Mouse (Mus musculus) heart, postnatal 10 days (tissue): ENCODE data around the gene Col27a1. TPM values are rescaled to one million over a fixed set of nuclear protein-coding genes. Genes with fewer than 3 reads are reported as not detected.

Source experiments
- DNase-seq, 2 experiments: peaks; one replicate each; pipeline ENCODE4 v3.0.0; 2021
- intact Hi-C: fragments of 180-260 bp; cut with DNase I; formaldehyde crosslinking; loops from one replicate; pipeline ENCODE4 v1.15.1; 2025
- microRNA-seq, 2 experiments: library from miRNA; unstranded; fragments of <30 nt; microRNA quantifications; one replicate each; pipeline ENCODE4 v1.2.0; 2022
- total RNA-seq, 2 experiments: library from RNA; stranded (reverse); gene quantifications; 2 replicates each; pipeline ENCODE4 v1.2.3; 2021

Col27a1 gene
- total RNA-seq, 2 experiments from 2014 or later = 3.8 to 4.8 TPM

DNA sequence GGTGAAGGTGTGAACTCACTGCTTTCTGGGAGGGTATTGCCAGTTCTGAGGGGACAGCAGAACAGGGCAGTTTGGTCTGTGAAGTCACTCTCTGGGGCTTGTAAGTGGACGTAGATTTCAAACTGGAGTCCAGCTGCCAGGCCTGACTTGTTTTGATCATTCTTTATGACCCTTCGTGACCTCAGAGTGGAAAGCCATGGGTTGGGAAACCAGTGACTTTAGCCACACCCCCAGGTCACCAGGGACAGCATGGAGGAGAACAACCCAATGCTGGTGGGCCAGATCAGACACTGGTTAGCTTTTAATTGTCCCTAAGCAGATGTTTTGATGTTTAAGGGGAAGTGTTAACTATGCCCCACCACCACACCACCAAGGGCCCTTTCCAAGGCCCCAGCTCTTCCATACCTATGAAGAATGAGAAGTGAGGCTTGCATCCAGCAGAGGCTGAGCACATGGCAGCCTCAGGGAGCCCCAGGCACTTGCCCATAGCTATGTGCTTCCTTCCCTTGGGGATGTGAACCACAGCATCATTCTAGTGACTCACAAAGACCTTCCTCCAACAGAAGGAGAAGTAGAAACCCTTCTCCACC lies 143.3 kb downstream of the Col27a1 start:
- DNase-seq = no peak

DNA sequence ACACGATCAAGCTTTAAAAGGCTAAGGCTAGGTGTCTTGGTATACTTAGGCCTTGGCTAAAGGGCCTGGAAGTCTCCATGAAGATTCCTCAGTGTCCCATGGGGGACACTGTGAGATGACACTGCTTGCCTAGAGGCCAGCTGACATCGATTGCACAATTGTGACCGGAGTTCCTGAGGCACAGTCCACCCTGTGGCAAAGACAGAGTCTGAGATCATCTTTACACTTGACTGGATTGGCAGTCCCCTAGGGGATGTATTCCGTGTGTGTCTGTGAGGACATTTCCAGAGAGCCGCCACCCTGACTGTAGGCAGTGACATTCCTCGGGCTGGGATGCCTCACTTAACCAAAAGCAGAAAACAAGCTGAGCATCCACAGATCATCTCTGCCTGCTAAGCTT lies 146.1 kb downstream of the Col27a1 start:
- intact Hi-C loops = no loop called here
- DNase-seq = no peak

More for the DNA sequence above, 143.3 kb downstream of the Col27a1 start:
- intact Hi-C loops = no loop called here

DNA sequence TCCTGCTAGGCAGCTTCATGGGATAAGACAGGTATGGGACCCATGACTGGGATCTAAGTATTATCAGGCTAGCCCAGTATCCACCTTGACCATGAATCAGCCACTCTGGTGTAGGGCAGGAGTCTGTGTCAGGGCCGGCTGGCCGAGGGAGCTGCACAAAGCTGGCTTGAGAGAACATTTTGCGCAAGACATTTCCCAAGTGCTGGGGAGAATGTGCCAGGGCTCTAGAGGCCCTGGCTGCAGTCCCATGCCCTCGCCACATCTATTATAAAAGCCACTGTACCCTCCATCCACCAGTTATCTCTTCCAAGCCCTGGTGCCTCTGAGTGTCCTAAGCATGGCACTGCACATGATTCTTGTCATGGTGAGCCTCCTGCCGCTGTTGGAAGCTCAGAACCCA lies 148.3 kb downstream of the Col27a1 start, which contains the start of gene Orm2:
Gene Orm2, plus strand, starts transcription at position 300 of the 400 bp plus-strand sequence.
- intact Hi-C loops = no loop called here

DNA sequence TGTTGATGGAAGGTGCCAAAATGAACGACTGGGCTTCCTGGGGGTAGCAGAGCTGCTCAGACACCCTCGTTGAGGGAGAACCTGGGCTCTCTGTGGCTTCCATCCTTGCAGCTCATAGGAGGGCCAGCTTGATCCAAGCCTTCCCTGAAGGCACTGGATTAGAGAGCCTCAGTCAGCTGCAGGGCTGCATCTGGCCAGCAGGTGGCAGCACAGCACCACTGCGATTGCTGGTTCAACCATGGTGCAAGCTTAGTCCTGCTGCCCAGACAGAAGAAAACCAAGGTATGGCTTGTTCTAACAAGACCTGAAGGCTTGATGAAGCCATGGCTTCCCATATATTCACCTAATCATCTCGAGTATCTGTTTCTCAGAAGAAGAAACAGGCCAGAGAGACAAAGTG lies 154.8 kb downstream of the Col27a1 start:
- DNase-seq = peak; percentile 89 to 93
- intact Hi-C loops = loop anchor here (2.0 to 5.0 kb wide), 2 partner anchors 40 to 579 kb away; no protein-coding TSS in a partner anchor

More for the DNA sequence above, 148.3 kb downstream of the Col27a1 start, which contains the start of gene Orm2:
- DNase-seq = peak; percentile 42 to 53

DNA sequence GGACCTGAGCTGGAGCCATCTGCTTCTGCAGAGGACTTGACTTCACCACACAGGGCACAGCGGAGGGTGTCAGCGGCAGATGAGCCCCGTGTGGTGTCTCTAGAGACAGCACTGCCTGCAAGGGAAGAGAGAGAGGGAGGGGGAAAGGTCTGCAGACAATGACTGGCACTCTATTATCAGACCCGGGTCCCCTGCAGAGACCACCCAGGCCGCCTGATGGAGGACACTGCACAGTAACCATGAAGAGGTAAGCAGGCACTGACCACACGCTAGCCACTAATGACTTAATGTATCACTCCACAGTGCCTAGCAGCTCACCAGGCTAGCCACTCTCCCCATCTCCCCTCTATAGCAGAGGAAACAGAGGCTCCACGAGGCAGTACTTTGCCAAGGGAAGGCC lies 157.1 kb downstream of the Col27a1 start:
- DNase-seq = no peak
- intact Hi-C loops = no loop called here

DNA sequence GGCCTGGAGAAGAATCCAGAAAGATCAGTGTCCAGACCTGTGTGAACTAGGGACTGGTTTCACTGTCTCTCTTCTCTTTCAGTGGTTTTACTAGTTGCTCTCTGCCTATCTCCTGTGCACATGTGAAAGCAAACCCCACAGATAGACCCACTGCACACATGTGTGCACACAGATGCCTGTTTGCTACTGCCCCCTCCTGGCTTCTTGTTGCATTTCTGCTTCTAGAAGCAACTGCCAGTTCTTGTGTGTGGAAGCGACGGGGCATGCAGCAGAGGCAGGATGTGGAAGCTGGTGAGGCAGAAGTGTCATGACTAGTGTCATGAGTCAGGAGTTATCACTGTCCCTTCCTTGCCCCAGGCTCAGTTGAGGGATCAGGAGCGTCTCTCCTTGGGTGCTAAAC lies 158.1 kb downstream of the Col27a1 start:
- intact Hi-C loops = no loop called here
- peak; percentile 30 to 55 for DNase-seq

DNA sequence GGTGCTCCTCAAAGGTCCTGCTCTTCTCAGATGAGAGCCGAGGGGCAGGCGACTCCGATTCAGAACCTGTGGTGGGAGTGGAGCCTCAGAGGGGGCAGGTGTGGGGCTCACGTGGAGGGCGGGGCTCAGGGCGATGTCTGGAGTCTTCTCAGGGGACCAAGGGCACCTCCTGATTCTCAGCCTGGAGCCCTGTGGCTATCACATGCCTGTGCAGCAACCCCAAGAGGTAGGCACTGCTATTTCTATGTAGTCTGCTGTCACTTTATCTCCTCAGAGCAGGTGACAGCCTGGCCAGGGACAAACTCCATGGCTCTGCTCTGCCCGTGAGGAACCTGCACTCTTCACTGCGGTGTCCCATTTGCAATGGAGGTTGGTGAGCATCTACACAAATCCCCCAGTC lies 159.6 kb downstream of the Col27a1 start:
- DNase-seq = no peak
- intact Hi-C loops = no loop called here

DNA sequence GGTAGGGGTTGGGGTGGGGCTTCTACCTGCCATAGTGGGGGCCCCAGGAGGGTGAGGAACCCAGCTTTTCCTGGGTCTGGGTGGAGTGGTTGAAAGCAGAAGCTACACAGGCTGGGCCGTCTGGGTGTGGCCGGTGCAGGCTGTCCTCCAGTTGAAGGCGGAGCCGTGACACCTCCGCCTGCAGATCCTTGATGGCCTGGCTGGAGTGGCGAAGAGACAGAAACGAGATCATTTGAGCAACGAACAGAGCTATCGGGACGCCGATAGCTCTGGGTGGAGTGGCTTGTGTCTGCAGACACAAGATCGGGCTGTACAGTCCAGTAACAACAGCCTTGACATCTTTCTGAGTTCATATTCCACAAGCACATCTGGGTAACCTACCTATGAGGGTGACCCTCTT lies 160.5 kb downstream of the Col27a1 start:
- intact Hi-C loops = no loop called here

DNA sequence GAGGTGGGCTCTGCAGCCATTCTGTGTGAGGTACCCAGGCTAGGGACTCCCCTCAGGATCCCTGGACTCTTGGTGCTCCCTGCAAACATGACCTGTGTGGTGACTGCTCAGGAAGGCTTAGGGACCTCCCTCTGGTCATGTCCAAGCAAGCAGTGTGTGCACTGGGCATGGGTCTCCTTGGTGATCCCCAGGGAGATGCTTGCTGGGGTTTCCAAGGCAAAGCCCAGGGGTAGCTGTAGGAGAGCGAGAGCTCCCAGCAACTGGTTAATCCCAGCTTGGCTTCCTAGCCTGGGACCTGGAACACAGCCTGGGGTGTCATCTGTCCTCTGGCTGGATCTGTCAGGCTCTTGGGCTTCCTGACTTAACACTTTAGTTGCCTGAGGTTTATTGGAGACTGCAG lies 161.6 kb downstream of the Col27a1 start:
- intact Hi-C loops = no loop called here
- DNase-seq = peak; percentile 66 to 74

More for the DNA sequence above, 160.5 kb downstream of the Col27a1 start:
- no peak for DNase-seq

DNA sequence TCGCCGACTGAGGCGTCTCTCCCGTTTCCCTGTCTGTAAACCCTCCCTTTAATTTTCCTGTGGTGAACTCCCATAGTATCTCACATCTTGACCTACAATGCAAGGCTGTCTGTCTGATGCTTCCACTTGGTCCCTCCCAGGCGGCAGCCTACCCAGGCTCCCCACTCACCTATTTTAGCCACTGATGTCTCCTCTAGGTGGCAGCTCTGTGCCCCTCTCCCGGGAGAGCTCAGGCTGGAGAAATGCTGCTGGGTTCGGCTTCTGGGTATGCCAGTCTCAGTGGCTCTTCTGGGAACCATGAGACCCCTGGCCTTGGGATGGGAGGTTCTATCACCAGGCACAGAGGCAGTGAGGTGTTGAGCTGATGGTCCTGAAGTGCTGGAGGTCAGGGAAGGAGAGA lies 163.7 kb downstream of the Col27a1 start:
- intact Hi-C loops = no loop called here

DNA sequence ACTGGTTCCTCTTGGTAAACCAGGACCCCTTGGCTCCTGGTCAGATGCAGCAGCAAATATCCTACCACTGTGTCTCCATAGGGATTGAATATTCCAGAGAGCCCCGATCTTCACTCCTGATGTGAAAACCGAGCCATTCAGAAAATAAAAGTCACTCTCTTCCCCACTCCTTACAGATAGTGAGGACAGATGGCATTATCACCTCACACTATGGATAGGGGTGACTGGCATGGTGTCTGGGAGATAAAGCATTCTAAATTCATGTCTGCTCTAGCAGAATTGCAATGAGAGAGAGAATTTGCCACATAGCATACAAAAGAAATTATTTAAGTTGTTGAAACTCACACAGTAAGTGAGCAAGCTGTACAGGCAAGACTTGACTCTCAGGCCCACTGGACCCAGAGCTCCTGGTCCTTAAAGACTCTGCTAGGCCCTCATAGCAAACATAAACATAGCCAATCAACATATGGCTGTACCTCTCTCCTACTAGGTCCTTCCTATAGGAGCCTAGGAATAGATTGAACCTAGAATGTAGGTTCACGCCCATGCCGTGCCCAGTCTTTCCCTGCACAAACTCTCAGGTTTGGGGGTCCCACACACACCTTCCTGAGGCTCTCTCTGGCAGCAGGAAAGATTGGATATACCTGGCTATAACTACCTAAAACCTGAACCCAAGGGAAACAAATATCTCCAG lies 169.0 kb downstream of the Col27a1 start:
- intact Hi-C loops = no loop called here
- DNase-seq = no peak

More for the DNA sequence above, 163.7 kb downstream of the Col27a1 start:
- DNase-seq = no peak

DNA sequence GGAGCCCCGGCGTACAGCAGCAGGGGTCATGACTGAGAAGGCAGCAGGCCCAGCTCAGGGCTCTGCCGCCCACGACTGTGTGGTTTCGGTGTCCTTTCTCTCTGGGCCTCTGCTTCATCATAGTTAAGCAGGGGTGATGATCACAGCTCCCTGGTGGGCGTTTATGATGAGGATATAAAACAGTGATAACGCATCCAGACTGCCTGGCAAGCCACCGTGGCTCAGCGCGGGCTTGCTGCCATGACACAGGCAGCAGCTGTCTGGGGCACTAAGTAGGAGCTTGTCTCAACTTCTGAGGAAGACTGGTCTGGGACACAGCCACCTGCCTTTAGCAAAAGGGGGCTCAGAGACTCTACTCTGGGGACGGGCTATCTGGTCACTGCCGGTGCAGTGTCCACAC lies 169.7 kb downstream of the Col27a1 start:
- intact Hi-C loops = no loop called here
- no peak for DNase-seq

DNA sequence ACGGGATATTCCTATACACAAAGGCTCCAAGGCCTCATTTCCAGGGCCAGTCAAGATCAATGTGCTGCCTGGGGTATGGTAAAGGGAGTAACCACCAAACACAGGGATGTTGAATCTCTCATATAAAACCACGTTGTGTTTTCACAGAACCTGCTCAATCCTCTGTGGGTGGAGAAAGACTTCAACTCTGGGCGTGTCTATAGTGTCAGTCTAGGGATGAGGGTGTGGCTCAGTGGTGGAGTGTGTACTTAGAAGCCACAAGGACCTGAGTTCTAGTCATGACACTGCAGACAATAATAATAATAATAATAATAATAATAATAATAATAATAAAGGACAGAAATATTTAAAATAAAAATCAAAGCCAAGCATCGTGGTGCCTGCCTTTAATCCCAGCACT lies 170.5 kb downstream of the Col27a1 start:
- no peak for DNase-seq
- intact Hi-C loops = no loop called here

Small RNAs within 50 kb of the gene (microRNA-seq; reads per million reads assigned to microRNA genes)
- gene Mir455 = 596 to 2,594 reads per million in 2 experiments

Other genes starting within 250 kb of the Col27a1 start
- gene Zfp618, start 248.4 kb upstream of the Col27a1 start, total RNA-seq = 1 to 10 TPM; 4.5 to 5.8 TPM
- not detected for gene Ambp, start 59.2 kb upstream of the Col27a1 start, total RNA-seq
- gene Kif12, start 41.9 kb upstream of the Col27a1 start, total RNA-seq = not detected
- under 1 TPM in 1 of 2 experiments, not detected in 1; 0.35 TPM for gene Orm1, start 130.6 kb downstream of the Col27a1 start, total RNA-seq
- gene Orm3, start 142.2 kb downstream of the Col27a1 start, total RNA-seq = under 1 TPM in 1 of 2 experiments, not detected in 1; 0.60 TPM
- gene Orm2, start 148.4 kb downstream of the Col27a1 start, total RNA-seq = not detected
- gene Akna, start 189.3 kb downstream of the Col27a1 start, total RNA-seq = 1 to 10 TPM; 5.4 to 6.1 TPM